Mouse (Mus musculus): ENCODE measurements around the gene Ribc2. TPM values are rescaled to one million over a fixed set of nuclear protein-coding genes. Genes with fewer than 3 reads are reported as not detected.
A peak's percentile ranks its signal among the peaks of the same experiment; 100 is the strongest.

Ribc2 gene
- polyA plus RNA-seq, 1 experiment from 2014 or later: 1.3 TPM

GRCm38 (mm10) chr15:85186916-85187315, 55.0 kb downstream of the Ribc2 start:
- Histone ChIP-seq H3K4me1 (replicated peaks) (peaks cover 7% of the 10 kb centered on the region), H3K9me3 (no peaks in the 10 kb centered on the region), H3K4me3 (no peak overlapping the region), H3K36me3 (no peaks in the 10 kb centered on the region), H3K27ac (no peak overlapping the region), H3K27me3 (ENCODE audit: insufficient read depth, poor library complexity, severe bottlenecking) (no peaks in the 10 kb centered on the region; the same call in 1 of the 2 replicates)
- DNase-seq (ENCODE audit: low spot score): no peak
- WGBS: 83% methylated on average over 7 of the region's 7 CpGs

GRCm38 (mm10) chr15:85188167-85188778, 56.4 kb downstream of the Ribc2 start:
- Histone ChIP-seq H3K9me3 (no peaks in the 10 kb centered on the region), H3K36me3 (no peaks in the 10 kb centered on the region), H3K27me3 (ENCODE audit: insufficient read depth, poor library complexity, severe bottlenecking) (no peaks in the 10 kb centered on the region; the same call in 1 of the 2 replicates), H3K27ac (no peak overlapping the region), H3K4me3 (no peak overlapping the region), H3K4me1 (replicated peaks) (peaks cover 7% of the 10 kb centered on the region)
- 53% methylated on average over 8 of the region's 8 CpGs for WGBS
- peak; percentile 48 for DNase-seq (ENCODE audit: low spot score)

Other genes with a start within 250 kb of the Ribc2 start
- 0.90 and 1.2 TPM in 2 replicates for gene Gm29666, start 212.0 kb upstream of the Ribc2 start, polyA plus RNA-seq (2016; fragmentation: Nextera tagmentation; extraction: Ambion mirVana)
- 62.0 and 69.7 TPM in 2 replicates for gene Nup50, start 208.7 kb upstream of the Ribc2 start, polyA plus RNA-seq (2016; fragmentation: Nextera tagmentation; extraction: Ambion mirVana)
- 11.2 and 12.1 TPM in 2 replicates for gene 5031439G07Rik, start 143.5 kb upstream of the Ribc2 start, polyA plus RNA-seq (2016; fragmentation: Nextera tagmentation; extraction: Ambion mirVana)
- 0.15 and 0.47 TPM in 2 replicates for gene Upk3a, start 114.9 kb upstream of the Ribc2 start, polyA plus RNA-seq (2016; fragmentation: Nextera tagmentation; extraction: Ambion mirVana)
- 29.6 and 37.2 TPM in 2 replicates for gene Fam118a, start 103.1 kb upstream of the Ribc2 start, polyA plus RNA-seq (2016; fragmentation: Nextera tagmentation; extraction: Ambion mirVana)
- gene Smc1b, start 114 bp upstream of the Ribc2 start, polyA plus RNA-seq (2016; fragmentation: Nextera tagmentation; extraction: Ambion mirVana): 0.15 TPM in 1 of 2 replicates, not detected in the other
- gene Fbln1, start 73.9 kb downstream of the Ribc2 start, polyA plus RNA-seq (2016; fragmentation: Nextera tagmentation; extraction: Ambion mirVana): 157 and 168 TPM in 2 replicates
- gene Atxn10, start 204.2 kb downstream of the Ribc2 start, polyA plus RNA-seq (2016; fragmentation: Nextera tagmentation; extraction: Ambion mirVana): 349 and 385 TPM in 2 replicates

All from hindbrain, embryonic 10.5 days (tissue).